Mouse (Mus musculus) liver, embryonic 11.5 days (tissue): ENCODE data around the gene Olfr224. TPM values are rescaled to one million over a fixed set of nuclear protein-coding genes. Genes with fewer than 3 reads are reported as not detected.

Experiments
- ATAC-seq: fragments of 200-750 bp; cut with Nextera tagmentation; replicated peaks from 2 replicates; pipeline ENCODE4 v1.8.0; 2017; ENCODE audit warnings: moderate number of reproducible peaks, mild to moderate bottlenecking, moderate TSS enrichment, moderate library complexity; ENCODE audit not compliant: low FRiP score
- DNase-seq: peaks from one replicate; pipeline ENCODE4 v3.0.0-alpha.2; 2017; ENCODE audit warnings: low spot score
- H3K27ac ChIP-seq: fragments of 300-500 bp; sonication (generic); 2 replicates; pipeline ENCODE4 v1.5.1; 2014; ENCODE audit warnings: mild to moderate bottlenecking, low read depth, low read length, control low read depth
- H3K27me3 ChIP-seq: fragments of 300-500 bp; sonication (generic); replicated peaks from 2 replicates; pipeline ENCODE4 v1.6.1; 2014; ENCODE audit warnings: low read length, mixed read lengths; ENCODE audit not compliant: control insufficient read depth, insufficient read depth
- H3K36me3 ChIP-seq: fragments of 300-500 bp; sonication (generic); 2 replicates; pipeline ENCODE4 v1.6.1; 2014; ENCODE audit warnings: mild to moderate bottlenecking, low read length, moderate library complexity, mixed read lengths; ENCODE audit not compliant: control insufficient read depth, insufficient read depth
- H3K4me1 ChIP-seq: fragments of 300-500 bp; sonication (generic); replicated peaks from 2 replicates; pipeline ENCODE4 v1.6.1; 2014; ENCODE audit warnings: low read length, mixed read lengths; ENCODE audit not compliant: control insufficient read depth, insufficient read depth
- H3K4me2 ChIP-seq: fragments of 300-500 bp; sonication (generic); 2 replicates; pipeline ENCODE4 v1.6.1; 2014; ENCODE audit warnings: mild to moderate bottlenecking, control low read depth, moderate library complexity
- H3K4me3 ChIP-seq: fragments of 300-500 bp; sonication (generic); 2 replicates; pipeline ENCODE4 v1.5.1; 2014; ENCODE audit warnings: low read depth, low read length, control low read depth
- H3K9ac ChIP-seq: fragments of 300-500 bp; sonication (generic); 2 replicates; pipeline ENCODE4 v1.6.1; 2014; ENCODE audit warnings: low read depth, low read length, control low read depth
- H3K9me3 ChIP-seq: fragments of 300-500 bp; sonication (generic); 2 replicates; pipeline ENCODE4 v1.6.1; 2016; ENCODE audit warnings: low read length, inconsistent platforms, mixed read lengths; ENCODE audit not compliant: control insufficient read depth
- WGBS: fragments of 180-500 bp; shearing (Covaris S2); extraction: QIAGEN DNeasy Blood & Tissue Kit; methylation state at CpG from one replicate; pipeline ENCODE4 v1.1.7; 2014; 5-methylcytosine and 5-hydroxymethylcytosine counted together
- polyA plus RNA-seq: library from polyadenylated mRNA; unstranded; fragments of >200 nt; fragmentation: Nextera tagmentation; extraction: Ambion mirVana; gene quantifications from 2 replicates; pipeline ENCODE4 v1.2.1, GENCODE M21; 2014

The Olfr224 gene
- not detected in 2 replicates for polyA plus RNA-seq

DNA sequence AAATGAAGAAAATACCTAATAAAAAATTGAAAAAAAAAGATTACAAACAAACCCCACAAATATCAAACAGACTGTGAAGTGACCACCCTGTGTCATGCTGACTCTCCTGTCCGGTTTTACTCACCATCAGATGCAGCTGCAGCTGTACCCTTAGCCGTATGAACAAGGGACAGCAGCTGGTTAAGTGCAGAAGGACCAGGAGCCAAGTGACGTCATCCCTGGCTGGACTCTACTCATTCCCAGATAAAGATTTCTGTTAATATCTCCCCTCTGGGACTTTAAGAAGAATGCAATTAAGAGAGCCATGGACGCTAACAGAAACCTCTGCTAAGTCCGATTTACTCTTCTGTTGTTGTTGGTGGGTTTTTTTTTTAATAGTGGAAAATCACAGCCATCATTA, at the start of gene Olfr224:
Olfr224 (minus strand) TSS at position 149 of the 400 bp plus-strand sequence.
- WGBS, result 80% methylated on average over 5 of the region's 5 CpGs
- no peak within 1 kb of the TSS for H3K4me3 ChIP-seq
- DNase-seq (no peak), ATAC-seq (no peak)
- no peak within 1 kb of the TSS for H3K4me2 ChIP-seq
- H3K4me1 ChIP-seq, result no peaks in the 10 kb centered on the region
- no peaks in the 10 kb centered on the region for H3K36me3 ChIP-seq
- H3K27ac ChIP-seq, result no peak within 1 kb of the TSS
- H3K27me3 ChIP-seq, result no peaks in the 10 kb centered on the region
- no peak within 1 kb of the TSS for H3K9ac ChIP-seq
- no peaks in the 10 kb centered on the region for H3K9me3 ChIP-seq

DNA sequence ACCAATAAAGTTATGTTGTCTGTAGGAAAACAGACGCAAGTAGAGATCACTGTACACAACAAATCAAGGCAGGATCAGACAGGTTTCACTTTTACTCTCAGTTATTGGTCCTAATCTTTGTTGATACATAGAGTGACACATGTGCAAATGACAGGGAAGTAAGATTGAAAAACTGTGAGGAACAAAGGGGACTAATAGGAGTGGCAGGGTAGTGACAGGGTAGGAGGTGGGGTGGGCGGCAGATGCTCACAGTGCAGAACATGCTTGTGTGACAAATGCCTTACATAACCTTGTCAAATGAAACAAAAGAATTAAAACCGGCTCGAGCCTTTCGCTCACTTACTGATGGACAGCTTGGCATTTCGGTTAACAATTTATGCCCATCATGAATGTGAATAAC, 48.4 kb upstream of the Olfr224 start:
- Histone ChIP-seq H3K9me3 (no peaks in the 10 kb centered on the region), H3K27ac (no peak overlapping the region), H3K9ac (no peak overlapping the region), H3K27me3 (no peaks in the 10 kb centered on the region), H3K4me3 (no peak overlapping the region), H3K36me3 (no peaks in the 10 kb centered on the region), H3K4me2 (no peak overlapping the region), H3K4me1 (no peaks in the 10 kb centered on the region)
- WGBS, result 75% methylated on average over 6 of the region's 6 CpGs
- ATAC-seq (no peak), DNase-seq (no peak)

DNA sequence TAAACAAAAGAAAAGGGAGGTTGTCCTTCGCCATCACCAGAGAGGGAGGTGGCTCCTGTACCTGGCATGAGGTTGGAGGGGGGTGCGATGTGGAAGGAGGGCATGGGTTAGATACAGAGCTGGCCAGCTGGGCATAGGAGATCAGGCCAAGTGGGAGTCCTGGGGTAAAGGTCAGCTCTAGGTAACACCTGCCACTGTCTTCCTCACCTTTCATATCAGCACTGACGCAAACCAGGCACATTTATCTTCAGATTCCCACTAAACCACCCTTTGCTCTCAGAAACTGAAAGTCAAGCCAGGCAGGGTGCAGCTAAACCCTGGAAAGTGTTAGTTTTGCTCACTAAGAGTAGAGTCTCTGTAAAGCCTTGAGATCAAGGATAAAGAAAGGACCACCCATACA, 48.0 kb upstream of the Olfr224 start:
- H3K36me3 ChIP-seq, result no peaks in the 10 kb centered on the region
- no peak overlapping the region for H3K27ac ChIP-seq
- H3K9ac ChIP-seq, result no peak overlapping the region
- no peaks in the 10 kb centered on the region for H3K9me3 ChIP-seq
- H3K4me2 ChIP-seq, result no peak overlapping the region
- no peak for DNase-seq
- H3K27me3 ChIP-seq, result no peaks in the 10 kb centered on the region
- ATAC-seq, result no peak
- no peaks in the 10 kb centered on the region for H3K4me1 ChIP-seq
- H3K4me3 ChIP-seq, result no peak overlapping the region
- WGBS, result 54% methylated on average over 3 of the region's 3 CpGs

DNA sequence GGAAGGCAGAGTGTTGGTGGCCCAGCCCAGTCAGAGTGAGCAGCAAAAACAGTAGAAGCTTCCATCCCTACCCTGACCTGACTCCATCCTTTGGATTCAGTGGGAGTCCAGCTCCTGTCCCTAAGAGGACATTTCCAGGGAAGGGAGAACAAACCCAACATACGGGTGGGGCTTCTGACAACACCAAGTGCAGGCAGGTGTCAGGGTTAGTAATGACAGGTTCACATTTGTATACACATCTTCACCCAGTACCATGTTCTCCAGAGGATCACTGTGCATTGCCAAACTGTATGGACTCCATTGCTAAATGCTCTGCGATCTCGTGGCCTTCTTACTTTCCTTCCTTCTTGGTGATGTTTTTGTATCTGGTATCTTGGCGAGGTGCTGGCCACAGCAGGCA, 45.6 kb upstream of the Olfr224 start, which contains the start of gene 2210407C18Rik:
2210407C18Rik (minus strand) TSS at position 101 of the 400 bp plus-strand sequence.
- Histone ChIP-seq H3K4me1 (no peaks in the 10 kb centered on the region), H3K9me3 (no peaks in the 10 kb centered on the region), H3K4me2 (no peak within 1 kb of the TSS), H3K27ac (no peak within 1 kb of the TSS), H3K4me3 (no peak within 1 kb of the TSS), H3K9ac (no peak within 1 kb of the TSS), H3K27me3 (no peaks in the 10 kb centered on the region), H3K36me3 (no peaks in the 10 kb centered on the region)
- ATAC-seq (no peak), DNase-seq (no peak)
- 83% methylated on average over 4 of the region's 4 CpGs for WGBS

DNA sequence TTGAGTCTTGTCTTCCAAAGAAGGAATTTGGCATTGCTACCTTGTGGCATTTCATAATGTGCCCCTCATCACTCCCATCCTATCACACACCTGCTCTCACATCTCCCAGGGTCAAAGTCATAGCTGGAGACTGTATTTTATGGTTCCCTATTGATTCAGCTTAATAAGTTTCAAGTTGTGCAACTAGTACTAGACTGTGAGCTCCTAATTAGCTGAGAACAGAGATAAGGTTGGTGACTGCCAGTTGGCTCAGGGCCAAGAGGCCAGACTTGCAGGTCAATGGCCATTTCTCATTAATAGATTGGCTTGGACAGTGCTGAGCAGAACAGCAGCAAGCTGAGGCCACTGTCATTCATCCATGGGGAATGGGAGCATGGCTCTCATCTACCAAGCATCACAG, 44.2 kb upstream of the Olfr224 start:
- DNase-seq (no peak), ATAC-seq (no peak)
- Histone ChIP-seq H3K27ac (no peak overlapping the region), H3K36me3 (no peaks in the 10 kb centered on the region), H3K9ac (no peak overlapping the region), H3K9me3 (no peaks in the 10 kb centered on the region), H3K4me1 (no peaks in the 10 kb centered on the region), H3K4me3 (no peak overlapping the region), H3K4me2 (no peak overlapping the region), H3K27me3 (no peaks in the 10 kb centered on the region)

DNA sequence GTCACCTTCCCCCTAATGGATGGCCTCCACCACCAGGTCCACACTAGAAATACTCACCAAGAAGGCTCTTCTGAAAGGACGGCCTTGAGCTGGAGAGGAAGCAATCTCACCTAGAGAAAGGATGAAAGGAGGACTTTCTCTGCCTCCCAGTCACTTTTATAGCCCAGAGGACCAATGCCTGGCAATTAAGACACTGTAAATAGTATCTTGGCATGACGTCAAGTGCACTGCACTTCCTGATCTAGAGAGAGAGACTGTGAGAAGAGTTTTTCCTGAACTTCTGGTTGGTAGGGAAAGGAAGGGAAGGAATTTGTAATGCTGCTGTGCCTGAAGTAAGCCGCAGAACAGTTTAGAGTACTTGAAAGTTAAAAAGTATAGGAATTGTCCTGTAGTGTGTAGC, 43.0 kb upstream of the Olfr224 start:
- ATAC-seq (no peak), DNase-seq (no peak)
- Histone ChIP-seq H3K4me3 (no peak overlapping the region), H3K4me2 (no peak overlapping the region), H3K9ac (no peak overlapping the region), H3K9me3 (no peaks in the 10 kb centered on the region), H3K27me3 (no peaks in the 10 kb centered on the region), H3K27ac (no peak overlapping the region), H3K4me1 (no peaks in the 10 kb centered on the region), H3K36me3 (no peaks in the 10 kb centered on the region)
- 67% methylated on average over 3 of the region's 3 CpGs for WGBS

DNA sequence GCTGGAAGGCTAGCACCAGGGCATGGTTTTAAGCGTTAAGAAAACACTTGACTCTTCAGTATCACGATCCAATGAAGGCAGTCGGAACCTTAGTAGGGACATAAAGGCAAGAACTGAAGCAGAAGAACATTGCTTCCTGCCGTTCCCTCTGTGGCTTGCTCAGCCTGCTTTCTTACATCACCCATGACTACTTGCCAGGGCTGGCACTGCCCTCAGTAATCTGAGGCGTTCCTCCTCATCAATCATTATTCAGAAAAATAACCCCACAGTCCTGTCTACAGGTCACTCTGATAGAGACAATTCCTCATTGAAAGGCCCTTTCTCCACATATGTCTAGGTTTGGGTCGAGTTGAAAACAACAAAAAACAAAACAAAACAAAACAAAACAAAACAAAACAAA, 36.7 kb upstream of the Olfr224 start:
- no peaks in the 10 kb centered on the region for H3K27me3 ChIP-seq
- no peak for DNase-seq
- no peaks in the 10 kb centered on the region for H3K9me3 ChIP-seq
- no peak overlapping the region for H3K27ac ChIP-seq
- WGBS, result 76% methylated on average over 6 of the region's 6 CpGs
- ATAC-seq, result no peak
- no peak overlapping the region for H3K4me3 ChIP-seq
- H3K4me2 ChIP-seq, result no peak overlapping the region
- no peaks in the 10 kb centered on the region for H3K4me1 ChIP-seq
- H3K36me3 ChIP-seq, result no peaks in the 10 kb centered on the region
- no peak overlapping the region for H3K9ac ChIP-seq

DNA sequence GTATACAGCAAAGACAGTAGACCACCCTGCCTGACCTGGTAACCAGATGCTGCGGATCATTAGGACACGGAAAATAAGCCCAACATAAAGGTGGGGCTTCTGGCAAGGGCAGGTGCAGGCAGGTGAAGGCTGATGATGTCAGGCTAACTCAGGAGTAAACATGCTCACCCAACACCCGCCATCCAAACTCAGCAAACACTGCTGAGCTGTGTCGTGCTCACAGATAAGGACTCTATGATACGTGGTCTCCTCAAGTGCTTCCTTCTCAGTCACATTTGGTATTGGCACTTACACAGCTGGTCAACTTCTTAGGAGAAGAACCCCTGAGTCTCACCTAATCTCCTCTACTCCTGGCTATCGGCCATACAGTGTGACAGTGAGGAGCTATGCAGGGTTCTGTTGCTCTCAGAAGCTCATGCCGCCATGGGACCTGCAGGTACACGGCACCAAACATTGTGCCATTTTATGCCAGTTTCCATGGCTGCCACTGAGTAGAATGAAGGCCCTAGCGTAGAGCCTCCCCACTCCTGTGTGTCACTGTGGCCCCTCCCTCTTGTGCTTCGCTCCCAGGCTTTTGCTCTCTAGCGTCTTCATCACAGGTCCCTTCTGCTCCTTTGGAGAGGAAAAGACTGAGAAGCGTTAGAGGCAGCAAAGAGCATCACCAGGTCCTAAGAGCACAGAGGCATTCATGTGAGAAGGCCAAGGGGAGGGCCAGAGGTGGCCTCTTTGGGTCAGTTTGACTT, 36.0 kb upstream of the Olfr224 start:
- no peak for ATAC-seq
- no peak for DNase-seq
- no peak overlapping the region for H3K27ac ChIP-seq
- no peaks in the 10 kb centered on the region for H3K9me3 ChIP-seq
- no peaks in the 10 kb centered on the region for H3K27me3 ChIP-seq
- no peak overlapping the region for H3K9ac ChIP-seq
- WGBS, result 73% methylated on average over 12 of the region's 12 CpGs
- no peaks in the 10 kb centered on the region for H3K4me1 ChIP-seq
- no peak overlapping the region for H3K4me3 ChIP-seq
- H3K4me2 ChIP-seq, result no peak overlapping the region
- no peaks in the 10 kb centered on the region for H3K36me3 ChIP-seq

DNA sequence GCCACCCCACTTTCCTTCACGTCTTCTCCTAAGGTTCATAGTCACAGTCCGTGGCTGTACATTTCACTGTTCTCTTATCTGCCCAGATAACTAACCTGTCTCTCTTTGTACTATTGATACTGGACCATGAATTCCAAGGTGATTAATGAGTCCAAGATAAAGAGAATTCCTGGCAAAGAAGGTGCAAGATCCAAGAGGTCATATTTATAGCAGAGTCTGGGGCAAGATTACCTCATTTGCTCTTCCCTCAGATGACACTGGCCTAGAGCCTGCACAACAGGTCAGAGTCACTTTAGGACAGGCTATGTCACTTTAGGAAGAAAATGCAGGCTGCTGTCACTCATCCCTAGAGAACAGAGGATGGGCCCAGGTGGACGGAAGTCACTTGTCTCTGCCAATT, 34.9 kb upstream of the Olfr224 start:
- Histone ChIP-seq H3K27ac (no peak overlapping the region), H3K4me1 (no peaks in the 10 kb centered on the region), H3K36me3 (no peaks in the 10 kb centered on the region), H3K4me2 (no peak overlapping the region), H3K9ac (no peak overlapping the region), H3K4me3 (no peak overlapping the region), H3K9me3 (no peaks in the 10 kb centered on the region), H3K27me3 (no peaks in the 10 kb centered on the region)
- ATAC-seq (no peak), DNase-seq (no peak)
- 57% methylated on average over 3 of the region's 3 CpGs for WGBS
